Mouse (Mus musculus): ENCODE measurements around the gene F930015N05Rik. TPM values are rescaled to one million over a fixed set of nuclear protein-coding genes. Genes with fewer than 3 reads are reported as not detected.

F930015N05Rik gene
- under 1 TPM in 1 of 2 experiments, not detected in 1; 0.22 TPM for total RNA-seq (2021)

GRCm38 (mm10) chr11:64436412-64436727 is at the start of gene F930015N05Rik:
Gene F930015N05Rik (minus strand): TSS chr11:64436653.
- intact Hi-C loops (cut with DNase I), result loop anchor here (10.0 kb wide), 1 partner anchor 528 kb away; no protein-coding TSS in a partner anchor
- peak in 1 of 2 experiments; percentile 3 for DNase-seq

- DNase-seq, result no peak
- intact Hi-C loops (cut with DNase I), result no loop called here
These were observed 45.0 kb upstream of the F930015N05Rik start for GRCm38 (mm10) chr11:64481445-64481844.

- no peak for DNase-seq
- intact Hi-C loops (cut with DNase I), result no loop called here
These were observed 37.2 kb upstream of the F930015N05Rik start for GRCm38 (mm10) chr11:64473679-64474078.

GRCm38 (mm10) chr11:64470689-64471088 is 34.2 kb upstream of the F930015N05Rik start:
- intact Hi-C loops (cut with DNase I), result no loop called here
- DNase-seq, result no peak

GRCm38 (mm10) chr11:64468737-64469136 is 32.3 kb upstream of the F930015N05Rik start:
- intact Hi-C loops (cut with DNase I), result no loop called here
- peak; percentile 12 to 15 for DNase-seq

- intact Hi-C loops (cut with DNase I), result no loop called here
- DNase-seq, result no peak
These were observed 25.3 kb upstream of the F930015N05Rik start for GRCm38 (mm10) chr11:64461746-64462145.

- intact Hi-C loops (cut with DNase I), result no loop called here
- no peak for DNase-seq
These were observed 12.3 kb upstream of the F930015N05Rik start for GRCm38 (mm10) chr11:64448586-64449315.

GRCm38 (mm10) chr11:64445227-64445626 is 8.8 kb upstream of the F930015N05Rik start:
- no peak for DNase-seq
- intact Hi-C loops (cut with DNase I), result no loop called here

GRCm38 (mm10) chr11:64442701-64443100 is 6.2 kb upstream of the F930015N05Rik start:
- intact Hi-C loops (cut with DNase I), result loop anchor here (2.0 to 5.0 kb wide), 3 partner anchors 275 to 1040 kb away; no protein-coding TSS in a partner anchor
- DNase-seq, result no peak

GRCm38 (mm10) chr11:64442119-64442518 is 5.7 kb upstream of the F930015N05Rik start:
- DNase-seq, result peak; percentile 46 to 77
- intact Hi-C loops (cut with DNase I), result loop anchor here (2.0 to 5.0 kb wide), 3 partner anchors 275 to 1040 kb away; no protein-coding TSS in a partner anchor

GRCm38 (mm10) chr11:64438909-64439308 is 2.5 kb upstream of the F930015N05Rik start:
- intact Hi-C loops (cut with DNase I), result loop anchor here (10.0 kb wide), 1 partner anchor 526 kb away; no protein-coding TSS in a partner anchor
- no peak for DNase-seq

- no peak for DNase-seq
- intact Hi-C loops (cut with DNase I), result loop anchor here (10.0 kb wide), 1 partner anchor 527 kb away; no protein-coding TSS in a partner anchor
These were observed 1.3 kb upstream of the F930015N05Rik start for GRCm38 (mm10) chr11:64437721-64438120.

GRCm38 (mm10) chr11:64436791-64437298 is 392 bp upstream of the F930015N05Rik start:
- intact Hi-C loops (cut with DNase I), result loop anchor here (10.0 kb wide), 1 partner anchor 528 kb away; no protein-coding TSS in a partner anchor
- DNase-seq, result no peak

- intact Hi-C loops (cut with DNase I), result loop anchor here (10.0 kb wide), 1 partner anchor 529 kb away; no protein-coding TSS in a partner anchor
- DNase-seq, result peak; percentile 40 to 41
These were observed 674 bp downstream of the F930015N05Rik start for GRCm38 (mm10) chr11:64435546-64436411.

GRCm38 (mm10) chr11:64434611-64435545 is 1.6 kb downstream of the F930015N05Rik start, which contains the start of gene Hs3st3a1:
Gene Hs3st3a1 (plus strand): TSS chr11:64435332.
- peak; percentile 55 to 57 for DNase-seq
- intact Hi-C loops (cut with DNase I), result loop anchor here (10.0 kb wide), 1 partner anchor 530 kb away; no protein-coding TSS in a partner anchor

- intact Hi-C loops (cut with DNase I), result no loop called here
These were observed 17.5 kb downstream of the F930015N05Rik start for GRCm38 (mm10) chr11:64418969-64419368.

GRCm38 (mm10) chr11:64400534-64401093 is 35.8 kb downstream of the F930015N05Rik start:
- DNase-seq, result no peak
- intact Hi-C loops (cut with DNase I), result no loop called here

More at GRCm38 (mm10) chr11:64418969-64419368, 17.5 kb downstream of the F930015N05Rik start:
- no peak for DNase-seq

GRCm38 (mm10) chr11:64397612-64398011 is 38.8 kb downstream of the F930015N05Rik start:
- no peak for DNase-seq
- intact Hi-C loops (cut with DNase I), result no loop called here

- intact Hi-C loops (cut with DNase I), result no loop called here
- no peak for DNase-seq
These were observed 39.5 kb downstream of the F930015N05Rik start for GRCm38 (mm10) chr11:64396949-64397348.
